Comparison of ENCODE assay signal across 24 mouse cellular contexts in genomic region chr2:25423626-25424025, GRCm38 (mm10). TPM values are rescaled to one million over a fixed set of nuclear protein-coding genes. Genes with fewer than 3 reads are reported as not detected.
DNase-seq lines count a peak whose midpoint lies in the region; ATAC-seq and TF ChIP-seq lines count a peak whose summit lies in the region.
"Had no signal": no experiment of that assay in that cellular context is flagged by ENCODE, and none has a peak within 500 bp of the region (broad histone marks: within the 10 kb centered on the region; RNA-seq: fewer than 3 reads in every experiment).

No protein-coding gene starts in this region.

- peaks cover 3% of the 10 kb centered on the region; the same call in 1 of the 2 replicates for H3K4me1 ChIP-seq in hindbrain, embryonic 12.5 days
- H3K4me1 ChIP-seq in hindbrain, embryonic 13.5 days (replicated peaks), result peaks cover 4% of the 10 kb centered on the region; the same call in 1 of the 2 replicates
- peaks cover 2% of the 10 kb centered on the region for H3K4me1 ChIP-seq in liver, embryonic 16.5 days (ENCODE audit: control insufficient read depth, low read depth, low read length)
- peaks cover 27% of the 10 kb centered on the region for H3K4me1 ChIP-seq in liver, embryonic 12.5 days
- no peaks in the 10 kb centered on the region; the same call in 1 of the 2 replicates for H3K4me1 ChIP-seq in bone marrow, adult 2 months (ENCODE audit: control insufficient read depth, insufficient read depth, low read length)

- H3K27me3 ChIP-seq in hindbrain, embryonic 12.5 days, result peaks cover 40% of the 10 kb centered on the region
- H3K27me3 ChIP-seq in hindbrain, embryonic 13.5 days, result peaks cover 40% of the 10 kb centered on the region
- H3K27me3 ChIP-seq in liver, embryonic 16.5 days (ENCODE audit: control insufficient read depth, insufficient read depth, low read depth, low read length), result no peaks in the 10 kb centered on the region; the same call in 1 of the 2 replicates
- peaks cover 46% of the 10 kb centered on the region for H3K27me3 ChIP-seq in liver, embryonic 12.5 days (replicated peaks)

- H3K4me3 ChIP-seq in hindbrain, embryonic 12.5 days, result no peak overlapping the region
- no peak overlapping the region for H3K4me3 ChIP-seq in hindbrain, embryonic 13.5 days
- H3K4me3 ChIP-seq in liver, embryonic 16.5 days (ENCODE audit: low read depth, low read length), result no peak overlapping the region
- H3K4me3 ChIP-seq in liver, embryonic 12.5 days, result no peak overlapping the region
- H3K4me3 ChIP-seq in bone marrow, adult 2 months (replicated peaks; ENCODE audit: control insufficient read depth, low read depth, low read length), result peak overlapping the region; percentile 17
- H3K4me3 ChIP-seq: embryonic facial prominence, embryonic 15.5 days; erythroblast, embryonic 14.5 days; forebrain, embryonic 10.5 days; gastrocnemius, adult 2 months; heart, embryonic 12.5 days; hindbrain, embryonic 10.5 days had no signal

- 0 out of 2 replicates have a peak overlapping the region, but pooled peaks have one; percentile 23 for H3K9ac ChIP-seq in hindbrain, embryonic 12.5 days
- no peak overlapping the region for H3K9ac ChIP-seq in hindbrain, embryonic 13.5 days
- H3K9ac ChIP-seq in liver, embryonic 16.5 days (ENCODE audit: low read depth, low read length), result no peak overlapping the region
- no peak overlapping the region for H3K9ac ChIP-seq in liver, embryonic 12.5 days
- H3K9ac ChIP-seq: embryonic facial prominence, embryonic 15.5 days; heart, embryonic 12.5 days had no signal

- TF ChIP-seq CTCF in bone marrow, adult 2 months (IDR thresholded peaks at IDR 0.05; ENCODE audit: control insufficient read depth, insufficient read depth, low read length), result no peak

- no peak for TF ChIP-seq POLR2A in bone marrow, adult 2 months (IDR thresholded peaks at IDR 0.05; ENCODE audit: borderline replicate concordance, control insufficient read depth, low read depth, low read length)

- DNase-seq in cerebellum, adult 11 months, result peak; percentile 16
- no peak for DNase-seq in cerebellum, adult 9-10 months
- DNase-seq in thymus, postnatal 4 days, result no peak
- DNase-seq: adrenal gland, adult 8-10 months; adrenal gland, postnatal 36 days; B cell, adult 2 months; embryo, embryonic 11 days; gastrocnemius, adult 2 months; gastrocnemius, postnatal 25 days had no signal

- no peak for ATAC-seq in hindbrain, embryonic 12.5 days (ENCODE audit: low FRiP score)
- ATAC-seq in hindbrain, embryonic 13.5 days (ENCODE audit: low FRiP score), result no peak
- no peak for ATAC-seq in liver, embryonic 16.5 days (ENCODE audit: low read depth)
- ATAC-seq in liver, embryonic 12.5 days, result no peak
- ATAC-seq: forebrain, embryonic 14.5 days; hindbrain, embryonic 16.5 days had no signal

- WGBS in hindbrain, embryonic 12.5 days, result 64% methylated on average over 1 of the region's 1 CpGs
- WGBS in hindbrain, embryonic 13.5 days, result 54% methylated on average over 1 of the region's 1 CpGs
- WGBS in liver, embryonic 16.5 days (ENCODE audit: insufficient replicate concordance), result 18% methylated on average over 1 of the region's 1 CpGs
- WGBS in liver, embryonic 12.5 days (ENCODE audit: insufficient replicate concordance), result 45% methylated on average over 1 of the region's 1 CpGs
- WGBS in bone marrow, adult 2 months, result 31% methylated on average over 1 of the region's 1 CpGs

- H3K4me2 ChIP-seq in hindbrain, embryonic 12.5 days (replicated peaks), result no peak overlapping the region
- no peak overlapping the region for H3K4me2 ChIP-seq in hindbrain, embryonic 13.5 days
- 0 out of 2 replicates have a peak overlapping the region, but pooled peaks have one; percentile 9 for H3K4me2 ChIP-seq in liver, embryonic 16.5 days (ENCODE audit: low read depth, low read length)
- no peak overlapping the region for H3K4me2 ChIP-seq in liver, embryonic 12.5 days
- H3K4me2 ChIP-seq: embryonic facial prominence, embryonic 15.5 days; heart, embryonic 12.5 days had no signal

- H3K36me3 ChIP-seq in hindbrain, embryonic 12.5 days, result no peaks in the 10 kb centered on the region
- no peaks in the 10 kb centered on the region for H3K36me3 ChIP-seq in hindbrain, embryonic 13.5 days
- no peaks in the 10 kb centered on the region for H3K36me3 ChIP-seq in liver, embryonic 16.5 days (ENCODE audit: control insufficient read depth, insufficient read depth)
- no peaks in the 10 kb centered on the region for H3K36me3 ChIP-seq in liver, embryonic 12.5 days
- H3K36me3 ChIP-seq: embryonic facial prominence, embryonic 15.5 days; forebrain, embryonic 10.5 days; G1E; heart, embryonic 12.5 days; hindbrain, embryonic 10.5 days had no signal

- no peaks in the 10 kb centered on the region for H3K9me3 ChIP-seq in hindbrain, embryonic 12.5 days (replicated peaks)
- no peaks in the 10 kb centered on the region for H3K9me3 ChIP-seq in hindbrain, embryonic 13.5 days
- H3K9me3 ChIP-seq in liver, embryonic 16.5 days (replicated peaks; ENCODE audit: control insufficient read depth, low read length), result no peaks in the 10 kb centered on the region
- H3K9me3 ChIP-seq in liver, embryonic 12.5 days (replicated peaks), result no peaks in the 10 kb centered on the region
- H3K9me3 ChIP-seq: embryonic facial prominence, embryonic 15.5 days; forebrain, embryonic 10.5 days; G1E; heart, embryonic 12.5 days; hindbrain, embryonic 10.5 days had no signal

- H3K27ac ChIP-seq in hindbrain, embryonic 12.5 days, result no peak overlapping the region
- no peak overlapping the region for H3K27ac ChIP-seq in hindbrain, embryonic 13.5 days
- no peak overlapping the region for H3K27ac ChIP-seq in liver, embryonic 16.5 days (ENCODE audit: low read length)
- no peak overlapping the region for H3K27ac ChIP-seq in liver, embryonic 12.5 days
- H3K27ac ChIP-seq in bone marrow, adult 2 months (ENCODE audit: control insufficient read depth, insufficient read depth, low read depth, low read length, poor library complexity), result peak overlapping the region; percentile 95
- H3K27ac ChIP-seq: embryonic facial prominence, embryonic 15.5 days; forebrain, embryonic 10.5 days; gastrocnemius, adult 2 months; hindbrain, embryonic 10.5 days had no signal

RNA-seq across cellular contexts. Expression of gene Fut7, which starts 0.6 kb away (rescaled TPM):
- polyA plus RNA-seq in hindbrain, embryonic 12.5 days (2016; fragmentation: Nextera tagmentation; extraction: Ambion mirVana), result 0.53 TPM in 1 of 2 replicates, not detected in the other
- polyA plus RNA-seq in hindbrain, embryonic 13.5 days (2015; fragmentation: Nextera tagmentation; extraction: Ambion mirVana), result 0.19 TPM in 1 of 2 replicates, not detected in the other
- polyA plus RNA-seq in liver, embryonic 16.5 days (2015; fragmentation: Nextera tagmentation; extraction: Ambion mirVana), result 0.96 and 1.2 TPM in 2 replicates
- 0.31 and 0.54 TPM in 2 replicates for polyA plus RNA-seq in liver, embryonic 12.5 days (2016; fragmentation: Nextera tagmentation; extraction: Ambion mirVana)
- 3.4 and 17.9 TPM in 2 replicates for polyA plus RNA-seq in bone marrow, adult 2 months (2011; ENCODE audit: insufficient read depth, insufficient read length, low replicate concordance, missing spikeins)
- polyA plus RNA-seq: embryonic facial prominence, embryonic 11.5 days; forebrain, embryonic 10.5 days; forebrain, embryonic 14.5 days; G1E; heart, embryonic 12.5 days; hindbrain, embryonic 10.5 days had no signal

RNA-seq across cellular contexts. Expression of gene Abca2, which starts 4.9 kb away (rescaled TPM):
- polyA plus RNA-seq in hindbrain, embryonic 12.5 days (2016; fragmentation: Nextera tagmentation; extraction: Ambion mirVana), result 10.1 and 10.6 TPM in 2 replicates
- 10.0 and 11.6 TPM in 2 replicates for polyA plus RNA-seq in hindbrain, embryonic 13.5 days (2015; fragmentation: Nextera tagmentation; extraction: Ambion mirVana)
- polyA plus RNA-seq in liver, embryonic 16.5 days (2015; fragmentation: Nextera tagmentation; extraction: Ambion mirVana), result 1.3 and 1.8 TPM in 2 replicates
- 2.8 and 3.1 TPM in 2 replicates for polyA plus RNA-seq in liver, embryonic 12.5 days (2016; fragmentation: Nextera tagmentation; extraction: Ambion mirVana)
- polyA plus RNA-seq in bone marrow, adult 2 months (2011; ENCODE audit: insufficient read depth, insufficient read length, low replicate concordance, missing spikeins), result 5.0 and 15.0 TPM in 2 replicates

RNA-seq across cellular contexts. Expression of gene Npdc1, which starts 24.5 kb away (rescaled TPM):
- polyA plus RNA-seq in hindbrain, embryonic 12.5 days (2016; fragmentation: Nextera tagmentation; extraction: Ambion mirVana), result 216 and 225 TPM in 2 replicates
- 411 and 423 TPM in 2 replicates for polyA plus RNA-seq in hindbrain, embryonic 13.5 days (2015; fragmentation: Nextera tagmentation; extraction: Ambion mirVana)
- polyA plus RNA-seq in liver, embryonic 16.5 days (2015; fragmentation: Nextera tagmentation; extraction: Ambion mirVana), result 4.7 and 4.8 TPM in 2 replicates
- 5.3 and 5.6 TPM in 2 replicates for polyA plus RNA-seq in liver, embryonic 12.5 days (2016; fragmentation: Nextera tagmentation; extraction: Ambion mirVana)
- 3.4 and 22.4 TPM in 2 replicates for polyA plus RNA-seq in bone marrow, adult 2 months (2011; ENCODE audit: insufficient read depth, insufficient read length, low replicate concordance, missing spikeins)
- polyA plus RNA-seq: erythroblast, embryonic 14.5 days; G1E had no signal

RNA-seq across cellular contexts. Expression of gene Entpd2, which starts 28.0 kb away (rescaled TPM):
- 0.22 and 0.46 TPM in 2 replicates for polyA plus RNA-seq in hindbrain, embryonic 12.5 days (2016; fragmentation: Nextera tagmentation; extraction: Ambion mirVana)
- 2.6 and 3.6 TPM in 2 replicates for polyA plus RNA-seq in hindbrain, embryonic 13.5 days (2015; fragmentation: Nextera tagmentation; extraction: Ambion mirVana)
- polyA plus RNA-seq in liver, embryonic 16.5 days (2015; fragmentation: Nextera tagmentation; extraction: Ambion mirVana), result 0.54 and 1.0 TPM in 2 replicates
- polyA plus RNA-seq in liver, embryonic 12.5 days (2016; fragmentation: Nextera tagmentation; extraction: Ambion mirVana), result 0.13 and 0.19 TPM in 2 replicates
- polyA plus RNA-seq in bone marrow, adult 2 months (2011; ENCODE audit: insufficient read depth, insufficient read length, low replicate concordance, missing spikeins), result 0.54 TPM in 1 of 2 replicates, not detected in the other
- polyA plus RNA-seq: CD4-positive, CD25-positive, alpha-beta regulatory T cell, adult 4 months; erythroblast, embryonic 14.5 days; forebrain, embryonic 10.5 days had no signal

RNA-seq across cellular contexts. Expression of gene Clic3, which starts 33.0 kb away (rescaled TPM):
- polyA plus RNA-seq in hindbrain, embryonic 12.5 days (2016; fragmentation: Nextera tagmentation; extraction: Ambion mirVana), result 2.3 and 2.4 TPM in 2 replicates
- polyA plus RNA-seq in hindbrain, embryonic 13.5 days (2015; fragmentation: Nextera tagmentation; extraction: Ambion mirVana), result 3.4 and 3.7 TPM in 2 replicates
- polyA plus RNA-seq in liver, embryonic 16.5 days (2015; fragmentation: Nextera tagmentation; extraction: Ambion mirVana), result 0.54 and 0.63 TPM in 2 replicates
- polyA plus RNA-seq in liver, embryonic 12.5 days (2016; fragmentation: Nextera tagmentation; extraction: Ambion mirVana), result 0.45 and 0.68 TPM in 2 replicates
- not detected in 2 replicates for polyA plus RNA-seq in bone marrow, adult 2 months (2011; ENCODE audit: insufficient read depth, insufficient read length, low replicate concordance, missing spikeins)
- polyA plus RNA-seq: embryonic facial prominence, embryonic 11.5 days; erythroblast, embryonic 14.5 days; G1E had no signal
